Mouse (Mus musculus): Measurements from ENCODE around the gene Spint3.
A peak's percentile ranks its signal among the peaks of the same experiment; 100 is the strongest.
"Not testable (repeated sequence)": the region's sequence is repeated elsewhere in the genome, so short reads cannot be mapped to it uniquely, and the experiment has no call there.

The Spint3 gene

GRCm38 (mm10) chr2:164573359-164573758 is at the start of gene Spint3:
Spint3 (minus strand) TSS chr2:164573459.
- DNase-seq (ENCODE audit: low read depth, low spot score) = not testable (repeated sequence)

GRCm38 (mm10) chr2:164621775-164622174 is 48.5 kb upstream of the Spint3 start:
- DNase-seq (ENCODE audit: low read depth, low spot score) = no peak

- DNase-seq (ENCODE audit: low read depth, low spot score) = no peak
Measured at GRCm38 (mm10) chr2:164619050-164619449, 45.8 kb upstream of the Spint3 start.

GRCm38 (mm10) chr2:164615386-164615785 is 42.1 kb upstream of the Spint3 start:
- DNase-seq (ENCODE audit: low read depth, low spot score) = no peak

GRCm38 (mm10) chr2:164613471-164613870 is 40.2 kb upstream of the Spint3 start, which contains the start of the genes Wfdc6b and Wfdc8:
Wfdc6b (plus strand) TSS chr2:164613522.
Wfdc8 (minus strand) TSS chr2:164613626.
- DNase-seq (ENCODE audit: low read depth, low spot score) = not testable (repeated sequence)

GRCm38 (mm10) chr2:164608781-164609180 is 35.5 kb upstream of the Spint3 start:
- no peak for DNase-seq (ENCODE audit: low read depth, low spot score)

- DNase-seq (ENCODE audit: low read depth, low spot score) = no peak
Measured at GRCm38 (mm10) chr2:164604411-164604810, 31.2 kb upstream of the Spint3 start.

- DNase-seq (ENCODE audit: low read depth, low spot score) = no peak
Measured at GRCm38 (mm10) chr2:164603482-164603881, 30.2 kb upstream of the Spint3 start.

- DNase-seq (ENCODE audit: low read depth, low spot score) = no peak
Measured at GRCm38 (mm10) chr2:164600179-164600578, 26.9 kb upstream of the Spint3 start.

- DNase-seq (ENCODE audit: low read depth, low spot score) = no peak
Measured at GRCm38 (mm10) chr2:164593494-164593893, 20.2 kb upstream of the Spint3 start, which contains the start of gene Eppin. Eppin (minus strand) TSS chr2:164593594.

GRCm38 (mm10) chr2:164592014-164592413 is 18.8 kb upstream of the Spint3 start:
- peak; percentile 32 for DNase-seq (ENCODE audit: low read depth, low spot score)

- DNase-seq (ENCODE audit: low read depth, low spot score) = not testable (repeated sequence)
Measured at GRCm38 (mm10) chr2:164585025-164585725, 11.9 kb upstream of the Spint3 start, which contains the start of gene Wfdc6a. Wfdc6a (minus strand) TSS chr2:164585447.

- DNase-seq (ENCODE audit: low read depth, low spot score) = no peak
Measured at GRCm38 (mm10) chr2:164567460-164567859, 5.8 kb downstream of the Spint3 start.

GRCm38 (mm10) chr2:164566997-164567396 is 6.3 kb downstream of the Spint3 start:
- no peak for DNase-seq (ENCODE audit: low read depth, low spot score)

- DNase-seq (ENCODE audit: low read depth, low spot score) = no peak
Measured at GRCm38 (mm10) chr2:164564346-164564745, 8.9 kb downstream of the Spint3 start.

- DNase-seq (ENCODE audit: low read depth, low spot score) = peak; percentile 39
Measured at GRCm38 (mm10) chr2:164563339-164564038, 9.8 kb downstream of the Spint3 start.

- DNase-seq (ENCODE audit: low read depth, low spot score) = no peak
Measured at GRCm38 (mm10) chr2:164562391-164563188, 10.7 kb downstream of the Spint3 start, which contains the start of gene Wfdc2. Wfdc2 (plus strand) TSS chr2:164562413.

GRCm38 (mm10) chr2:164560106-164560505 is 13.2 kb downstream of the Spint3 start:
- DNase-seq (ENCODE audit: low read depth, low spot score) = no peak

- no peak for DNase-seq (ENCODE audit: low read depth, low spot score)
Measured at GRCm38 (mm10) chr2:164558991-164559645, 14.1 kb downstream of the Spint3 start.

GRCm38 (mm10) chr2:164558426-164558825 is 14.8 kb downstream of the Spint3 start:
- no peak for DNase-seq (ENCODE audit: low read depth, low spot score)

- DNase-seq (ENCODE audit: low read depth, low spot score) = no peak
Measured at GRCm38 (mm10) chr2:164551502-164551901, 21.8 kb downstream of the Spint3 start.
